Mouse (Mus musculus) ES-E14 (cell line): Measurements from ENCODE around the gene Ptp4a2. TPM values are rescaled to one million over a fixed set of nuclear protein-coding genes. Genes with fewer than 3 reads are reported as not detected.
"Not testable (repeated sequence)": the region's sequence is repeated elsewhere in the genome, so short reads cannot be mapped to it uniquely, and the experiment has no call there.

Experiments used
- DNase-seq: peaks from one replicate; pipeline ENCODE4 v3.0.0-alpha.2; 2013; ENCODE audit warnings: low read depth, low spot score
- H3K27ac ChIP-seq: 2 replicates; pipeline ENCODE4 v1.5.1; 2012; ENCODE audit warnings: low read depth, mild to moderate bottlenecking, low read length, moderate library complexity, mixed read lengths; ENCODE audit not compliant: poor library complexity, insufficient read depth, severe bottlenecking
- H3K36me3 ChIP-seq: 2 replicates; pipeline ENCODE4 v1.6.1; 2012; ENCODE audit warnings: mild to moderate bottlenecking, low read length, moderate library complexity, mixed read lengths; ENCODE audit not compliant: control insufficient read depth, poor library complexity, insufficient read depth, severe bottlenecking
- H3K4me1 ChIP-seq, 2 experiments: fragments of 150-350 bp in 1 of 2; sonication (generic) in 1 of 2; 2 replicates each; pipeline ENCODE4 v1.6.1; 2012; ENCODE audit warnings: low read length in 2 of 2, mild to moderate bottlenecking in 1 of 2, mixed read lengths in 1 of 2; ENCODE audit not compliant: control insufficient read depth in 2 of 2, insufficient read depth in 2 of 2, poor library complexity in 1 of 2
- H3K4me3 ChIP-seq, 2 experiments: fragments of 150-350 bp in 1 of 2; sonication (generic) in 1 of 2; 2 replicates each; pipeline ENCODE4 v1.5.1; 2012; ENCODE audit warnings: low read length in 2 of 2, low read depth in 1 of 2, mild to moderate bottlenecking in 1 of 2, mixed read lengths in 1 of 2; ENCODE audit not compliant: insufficient read depth in 1 of 2, poor library complexity in 1 of 2, severe bottlenecking in 1 of 2
- H3K9ac ChIP-seq: 2 replicates; pipeline ENCODE4 v1.6.1; 2012; ENCODE audit warnings: low read depth, mild to moderate bottlenecking, low read length, mixed read lengths; ENCODE audit not compliant: poor library complexity, insufficient read depth, severe bottlenecking
- H3K9me3 ChIP-seq: fragments of 150-350 bp; sonication (generic); 2 replicates; pipeline ENCODE4 v1.6.1; 2012; ENCODE audit warnings: low read depth, mild to moderate bottlenecking, low read length; ENCODE audit not compliant: control insufficient read depth, insufficient read depth
- CHD2 ChIP-seq: IDR thresholded peaks from 2 replicates; pipeline ENCODE4 v1.6.1; 2014; ENCODE audit warnings: mild to moderate bottlenecking, low read depth, low read length, inconsistent platforms
- HCFC1 ChIP-seq: IDR thresholded peaks from 2 replicates; pipeline ENCODE4 v1.6.1; 2012; ENCODE audit warnings: low read length, inconsistent platforms, borderline replicate concordance; ENCODE audit not compliant: insufficient read depth
- MAFK ChIP-seq: IDR thresholded peaks from 2 replicates; pipeline ENCODE4 v1.6.1; 2014; ENCODE audit warnings: mild to moderate bottlenecking, low read depth, low read length, inconsistent platforms; ENCODE audit not compliant: insufficient read depth
- ZC3H11A ChIP-seq: IDR thresholded peaks from 2 replicates; pipeline ENCODE4 v1.6.1; 2012; ENCODE audit warnings: low read depth, mild to moderate bottlenecking, inconsistent platforms, low read length, borderline replicate concordance
- ZNF384 ChIP-seq: IDR thresholded peaks from 2 replicates; pipeline ENCODE4 v1.6.1; 2012; ENCODE audit warnings: low read depth, low read length, inconsistent platforms
- in situ Hi-C, 2 experiments: fragments of 600-800 bp; cut with MboI; formaldehyde crosslinking; loops; one replicate each; pipeline ENCODE4 v1.15.1; 2025; ENCODE audit warnings: low sequenced_read_pairs in 2 of 2, inconsistent platforms in 1 of 2; ENCODE audit not compliant: unreplicated experiment in 2 of 2
- total RNA-seq: library from RNA; depleted of rRNA; stranded (reverse); fragments of 300-350 nt; gene quantifications from 2 replicates; pipeline ENCODE4 v1.2.3, GENCODE M21; 2012

Gene Ptp4a2
- total RNA-seq, 1 experiment, result 104 TPM

GRCm38 (mm10) chr4:129866171-129866570, 55.2 kb downstream of the Ptp4a2 start:
- in situ Hi-C loops, H3K9ac ChIP-seq, H3K27ac ChIP-seq: not testable (repeated sequence)

GRCm38 (mm10) chr4:129868211-129868610, 57.2 kb downstream of the Ptp4a2 start:
- no peak for DNase-seq
- Histone ChIP-seq H3K9me3 (no peaks in the 10 kb centered on the region), H3K4me3 (no peak overlapping the region), H3K36me3 (no peaks in the 10 kb centered on the region), H3K4me1 (peaks cover 0 to 4% of the 10 kb centered on the region in 2 experiments; a peak in 1 of 4 replicates), H3K27ac (no peak overlapping the region), H3K9ac (no peak overlapping the region)
- in situ Hi-C loops, result no loop called here
- no peak for TF ChIP-seq ZNF384
- TF ChIP-seq ZC3H11A, result no peak
- no peak for TF ChIP-seq CHD2
- TF ChIP-seq HCFC1, result no peak
- no peak for TF ChIP-seq MAFK

More at GRCm38 (mm10) chr4:129866171-129866570, 55.2 kb downstream of the Ptp4a2 start:
- not testable (repeated sequence) for H3K9me3 ChIP-seq, H3K4me1 ChIP-seq, H3K4me3 ChIP-seq, H3K36me3 ChIP-seq
- DNase-seq, result peak; percentile 44
- TF ChIP-seq ZC3H11A, result 0 out of 2 replicates have a peak, but pooled peaks have one; percentile 6

- DNase-seq, result no peak
- Histone ChIP-seq H3K36me3 (no peaks in the 10 kb centered on the region), H3K4me3 (no peak overlapping the region), H3K9me3 (no peaks in the 10 kb centered on the region), H3K27ac (no peak overlapping the region), H3K9ac (no peak overlapping the region), H3K4me1 (peaks cover 0 to 7% of the 10 kb centered on the region in 2 experiments; a peak in 2 of 4 replicates)
- TF ChIP-seq HCFC1, result no peak
- no peak for TF ChIP-seq ZC3H11A
- TF ChIP-seq MAFK, result no peak
- no peak for TF ChIP-seq ZNF384
- no peak for TF ChIP-seq CHD2
- in situ Hi-C loops, result no loop called here
Observed at GRCm38 (mm10) chr4:129870483-129870882, 59.5 kb downstream of the Ptp4a2 start.

GRCm38 (mm10) chr4:129872376-129872922, 61.4 kb downstream of the Ptp4a2 start:
- no peak overlapping the region for H3K9ac ChIP-seq
- no peak overlapping the region for H3K27ac ChIP-seq

GRCm38 (mm10) chr4:129874805-129875204, 63.8 kb downstream of the Ptp4a2 start:
- Histone ChIP-seq H3K36me3 (no peaks in the 10 kb centered on the region), H3K4me3 (no peak overlapping the region), H3K9me3 (no peaks in the 10 kb centered on the region), H3K9ac (no peak overlapping the region), H3K27ac (no peak overlapping the region), H3K4me1 (peaks cover 7 to 18% of the 10 kb centered on the region in 2 experiments; a peak in 3 of 4 replicates)
- in situ Hi-C loops, result no loop called here
- TF ChIP-seq ZNF384 (no peak), CHD2 (no peak), HCFC1 (no peak), MAFK (no peak), ZC3H11A (no peak)
- DNase-seq, result no peak

More at GRCm38 (mm10) chr4:129872376-129872922, 61.4 kb downstream of the Ptp4a2 start:
- Histone ChIP-seq H3K4me1 (peaks cover 0 to 9% of the 10 kb centered on the region in 2 experiments; a peak in 2 of 4 replicates), H3K36me3 (no peaks in the 10 kb centered on the region), H3K4me3 (no peak overlapping the region), H3K9me3 (no peaks in the 10 kb centered on the region)
- in situ Hi-C loops, result no loop called here
- TF ChIP-seq ZNF384 (no peak), ZC3H11A (no peak), CHD2 (no peak)
- DNase-seq, result no peak
